Mouse (Mus musculus): ENCODE results near the gene Srpr. TPM values are rescaled to one million over a fixed set of nuclear protein-coding genes. Genes with fewer than 3 reads are reported as not detected.

Gene Srpr
- polyA plus RNA-seq, 1 experiment from 2014 or later: 95.7 TPM

GRCm38 (mm10) chr9:35198945-35199771, 817 bp upstream of the Srpr start:
- Histone ChIP-seq H3K27me3 (ENCODE audit: control insufficient read depth, insufficient read depth, low read length) (no peaks in the 10 kb centered on the region), H3K9me3 (replicated peaks; ENCODE audit: control insufficient read depth, low read length) (no peaks in the 10 kb centered on the region), H3K9ac (ENCODE audit: low read depth, low read length) (peak overlapping the region; percentile 86), H3K36me3 (ENCODE audit: control insufficient read depth, insufficient read depth, low read length) (no peaks in the 10 kb centered on the region), H3K4me2 (peak overlapping the region; percentile 86), H3K27ac (ENCODE audit: low read depth, low read length) (peak overlapping the region; percentile 29; the same call in 1 of the 2 replicates), H3K4me1 (ENCODE audit: control insufficient read depth, insufficient read depth, low read length) (peaks cover 17% of the 10 kb centered on the region; the same call in 1 of the 2 replicates), H3K4me3 (ENCODE audit: low read depth, low read length) (peak overlapping the region; percentile 68)
- WGBS (ENCODE audit: insufficient replicate concordance): 21% methylated on average over 18 of the region's 18 CpGs
- ATAC-seq (replicated peaks; ENCODE audit: insufficient number of reproducible peaks, low FRiP score, low TSS enrichment): peak; percentile 55

- peaks cover 2% of the 10 kb centered on the region; the same call in 1 of the 2 replicates for H3K36me3 ChIP-seq (ENCODE audit: control insufficient read depth, insufficient read depth, low read length)
- H3K4me3 ChIP-seq (ENCODE audit: low read depth, low read length): peak overlapping the region; percentile 68
- no peaks in the 10 kb centered on the region for H3K9me3 ChIP-seq (replicated peaks; ENCODE audit: control insufficient read depth, low read length)
- no peak overlapping the region for H3K27ac ChIP-seq (ENCODE audit: low read depth, low read length)
- peak overlapping the region; percentile 86 for H3K4me2 ChIP-seq
- peak overlapping the region; percentile 86 for H3K9ac ChIP-seq (ENCODE audit: low read depth, low read length)
- 48% methylated on average over 9 of the region's 9 CpGs for WGBS (ENCODE audit: insufficient replicate concordance)
- H3K27me3 ChIP-seq (ENCODE audit: control insufficient read depth, insufficient read depth, low read length): no peaks in the 10 kb centered on the region
- ATAC-seq (replicated peaks; ENCODE audit: insufficient number of reproducible peaks, low FRiP score, low TSS enrichment): no peak
- peaks cover 17% of the 10 kb centered on the region; the same call in 1 of the 2 replicates for H3K4me1 ChIP-seq (ENCODE audit: control insufficient read depth, insufficient read depth, low read length)
Measured at GRCm38 (mm10) chr9:35200529-35201060, 620 bp downstream of the Srpr start.

- WGBS (ENCODE audit: insufficient replicate concordance): 34% methylated on average over 3 of the region's 3 CpGs
- ATAC-seq (replicated peaks; ENCODE audit: insufficient number of reproducible peaks, low FRiP score, low TSS enrichment): no peak
- no peaks in the 10 kb centered on the region for H3K27me3 ChIP-seq (ENCODE audit: control insufficient read depth, insufficient read depth, low read length)
Measured at GRCm38 (mm10) chr9:35203536-35203935, 3.6 kb downstream of the Srpr start.

GRCm38 (mm10) chr9:35204421-35204820, 4.4 kb downstream of the Srpr start:
- H3K9me3 ChIP-seq (replicated peaks; ENCODE audit: control insufficient read depth, low read length): no peaks in the 10 kb centered on the region
- no peak overlapping the region for H3K4me3 ChIP-seq (ENCODE audit: low read depth, low read length)

More at GRCm38 (mm10) chr9:35203536-35203935, 3.6 kb downstream of the Srpr start:
- H3K36me3 ChIP-seq (ENCODE audit: control insufficient read depth, insufficient read depth, low read length): peaks cover 13% of the 10 kb centered on the region
- 0 out of 2 replicates have a peak overlapping the region, but pooled peaks have one; percentile 4 for H3K9ac ChIP-seq (ENCODE audit: low read depth, low read length)
- no peak overlapping the region for H3K4me3 ChIP-seq (ENCODE audit: low read depth, low read length)
- no peak overlapping the region for H3K27ac ChIP-seq (ENCODE audit: low read depth, low read length)
- no peaks in the 10 kb centered on the region for H3K9me3 ChIP-seq (replicated peaks; ENCODE audit: control insufficient read depth, low read length)
- H3K4me1 ChIP-seq (ENCODE audit: control insufficient read depth, insufficient read depth, low read length): peaks cover 17% of the 10 kb centered on the region; the same call in 1 of the 2 replicates
- no peak overlapping the region for H3K4me2 ChIP-seq

GRCm38 (mm10) chr9:35210542-35211474, 10.8 kb downstream of the Srpr start, which contains the start of gene Foxred1:
Gene Foxred1 (minus strand): TSS chr9:35211055.
- peak within 1 kb of the TSS; percentile 95 for H3K4me2 ChIP-seq
- peak; percentile 100 for ATAC-seq (replicated peaks; ENCODE audit: insufficient number of reproducible peaks, low FRiP score, low TSS enrichment)
- H3K27ac ChIP-seq (ENCODE audit: low read depth, low read length): peak within 1 kb of the TSS; percentile 95
- H3K36me3 ChIP-seq (ENCODE audit: control insufficient read depth, insufficient read depth, low read length): peaks cover 23% of the 10 kb centered on the region
- H3K4me3 ChIP-seq (ENCODE audit: low read depth, low read length): peak within 1 kb of the TSS; percentile 93
- under 1% methylated on average over 72 of the region's 72 CpGs for WGBS (ENCODE audit: insufficient replicate concordance)
- peak within 1 kb of the TSS; percentile 95 for H3K9ac ChIP-seq (ENCODE audit: low read depth, low read length)
- H3K9me3 ChIP-seq (replicated peaks; ENCODE audit: control insufficient read depth, low read length): no peaks in the 10 kb centered on the region
- H3K4me1 ChIP-seq (ENCODE audit: control insufficient read depth, insufficient read depth, low read length): peaks cover 13% of the 10 kb centered on the region
- H3K27me3 ChIP-seq (ENCODE audit: control insufficient read depth, insufficient read depth, low read length): no peaks in the 10 kb centered on the region

More at GRCm38 (mm10) chr9:35204421-35204820, 4.4 kb downstream of the Srpr start:
- no peaks in the 10 kb centered on the region for H3K27me3 ChIP-seq (ENCODE audit: control insufficient read depth, insufficient read depth, low read length)
- H3K27ac ChIP-seq (ENCODE audit: low read depth, low read length): no peak overlapping the region
- no peak overlapping the region for H3K9ac ChIP-seq (ENCODE audit: low read depth, low read length)
- H3K4me1 ChIP-seq (ENCODE audit: control insufficient read depth, insufficient read depth, low read length): peaks cover 17% of the 10 kb centered on the region; the same call in 1 of the 2 replicates
- WGBS (ENCODE audit: insufficient replicate concordance): 91% methylated on average over 2 of the region's 2 CpGs
- no peak overlapping the region for H3K4me2 ChIP-seq
- H3K36me3 ChIP-seq (ENCODE audit: control insufficient read depth, insufficient read depth, low read length): peaks cover 13% of the 10 kb centered on the region
- no peak for ATAC-seq (replicated peaks; ENCODE audit: insufficient number of reproducible peaks, low FRiP score, low TSS enrichment)

GRCm38 (mm10) chr9:35211573-35212511, 11.9 kb downstream of the Srpr start:
- 32% methylated on average over 26 of the region's 26 CpGs for WGBS (ENCODE audit: insufficient replicate concordance)
- no peaks in the 10 kb centered on the region for H3K27me3 ChIP-seq (ENCODE audit: control insufficient read depth, insufficient read depth, low read length)
- H3K9me3 ChIP-seq (replicated peaks; ENCODE audit: control insufficient read depth, low read length): no peaks in the 10 kb centered on the region
- H3K4me2 ChIP-seq: peak overlapping the region; percentile 95
- peaks cover 20% of the 10 kb centered on the region for H3K36me3 ChIP-seq (ENCODE audit: control insufficient read depth, insufficient read depth, low read length)
- H3K4me1 ChIP-seq (ENCODE audit: control insufficient read depth, insufficient read depth, low read length): peaks cover 13% of the 10 kb centered on the region
- peak overlapping the region; percentile 93 for H3K4me3 ChIP-seq (ENCODE audit: low read depth, low read length)
- ATAC-seq (replicated peaks; ENCODE audit: insufficient number of reproducible peaks, low FRiP score, low TSS enrichment): 0 out of 2 replicates have a peak, but pooled peaks have one; percentile 0
- peak overlapping the region; percentile 65; the same call in 1 of the 2 replicates for H3K27ac ChIP-seq (ENCODE audit: low read depth, low read length)
- H3K9ac ChIP-seq (ENCODE audit: low read depth, low read length): peak overlapping the region; percentile 92

- Histone ChIP-seq H3K4me1 (ENCODE audit: control insufficient read depth, insufficient read depth, low read length) (no peaks in the 10 kb centered on the region), H3K9ac (ENCODE audit: low read depth, low read length) (no peak overlapping the region), H3K27me3 (ENCODE audit: control insufficient read depth, insufficient read depth, low read length) (no peaks in the 10 kb centered on the region), H3K9me3 (replicated peaks; ENCODE audit: control insufficient read depth, low read length) (no peaks in the 10 kb centered on the region), H3K4me2 (no peak overlapping the region), H3K27ac (ENCODE audit: low read depth, low read length) (no peak overlapping the region), H3K36me3 (ENCODE audit: control insufficient read depth, insufficient read depth, low read length) (peaks cover 37% of the 10 kb centered on the region), H3K4me3 (ENCODE audit: low read depth, low read length) (no peak overlapping the region)
- 64% methylated on average over 1 of the region's 1 CpGs for WGBS (ENCODE audit: insufficient replicate concordance)
- ATAC-seq (replicated peaks; ENCODE audit: insufficient number of reproducible peaks, low FRiP score, low TSS enrichment): no peak
Measured at GRCm38 (mm10) chr9:35217963-35218362, 18.0 kb downstream of the Srpr start.
